Mouse (Mus musculus) brain, embryonic 14.5 days (tissue): ENCODE data around the gene Mylk.

Source experiments
- CTCF ChIP-seq: fragments of 200-500 bp; IDR thresholded peaks from 2 replicates; pipeline ENCODE4 v1.5.1; 2012; ENCODE audit warnings: inconsistent platforms, mild to moderate bottlenecking, moderate library complexity, borderline replicate concordance; ENCODE audit not compliant: insufficient read depth, insufficient read length; ENCODE audit errors: extremely low read depth
- POLR2A ChIP-seq: fragments of 200-500 bp; IDR thresholded peaks from 2 replicates; pipeline ENCODE4 v1.6.1; 2012; ENCODE audit warnings: mild to moderate bottlenecking, inconsistent platforms, borderline replicate concordance; ENCODE audit not compliant: poor library complexity, insufficient read depth, insufficient read length, severe bottlenecking; ENCODE audit errors: extremely low read depth

GRCm38 (mm10) chr16:34813570-34813969, 68.6 kb downstream of the Mylk start:
- TF ChIP-seq CTCF, result no peak
- no peak for TF ChIP-seq POLR2A
